Mouse (Mus musculus) lung, postnatal 0 days (tissue): ENCODE data around the gene Rhobtb1. TPM values are rescaled to one million over a fixed set of nuclear protein-coding genes. Genes with fewer than 3 reads are reported as not detected.
A peak's percentile ranks its signal among the peaks of the same experiment; 100 is the strongest.

ENCODE experiments used
- ATAC-seq: fragments of 200-750 bp; cut with Nextera tagmentation; 2 replicates; pipeline ENCODE4 v1.8.0; 2017; ENCODE audit warnings: moderate library complexity
- DNase-seq: peaks from one replicate; pipeline ENCODE4 v3.0.0-alpha.2; 2016; ENCODE audit warnings: low spot score
- H3K27ac ChIP-seq: fragments of 300-500 bp; sonication (generic); 2 replicates; pipeline ENCODE4 v1.5.1; 2014; ENCODE audit warnings: antibody characterized with exemption, mild to moderate bottlenecking, low read length, mixed read lengths
- H3K27me3 ChIP-seq: fragments of 300-500 bp; sonication (generic); replicated peaks from 2 replicates; pipeline ENCODE4 v1.6.1; 2014; ENCODE audit warnings: low read length, mixed read lengths; ENCODE audit not compliant: insufficient read depth
- H3K36me3 ChIP-seq: fragments of 300-500 bp; sonication (generic); 2 replicates; pipeline ENCODE4 v1.6.1; 2014; ENCODE audit warnings: low read length, mixed read lengths; ENCODE audit not compliant: insufficient read depth
- H3K4me1 ChIP-seq: fragments of 300-500 bp; sonication (generic); 2 replicates; pipeline ENCODE4 v1.6.1; 2014; ENCODE audit warnings: antibody characterized with exemption, low read depth, low read length, mixed read lengths; ENCODE audit not compliant: insufficient read depth
- H3K4me2 ChIP-seq: fragments of 300-500 bp; sonication (generic); replicated peaks from 2 replicates; pipeline ENCODE4 v1.6.1; 2014; ENCODE audit warnings: low read depth, mild to moderate bottlenecking, low read length, moderate library complexity, mixed read lengths
- H3K4me3 ChIP-seq: fragments of 300-500 bp; sonication (generic); 2 replicates; pipeline ENCODE4 v1.5.1; 2014; ENCODE audit warnings: low read depth, low read length
- H3K9ac ChIP-seq: fragments of 300-500 bp; sonication (generic); replicated peaks from 2 replicates; pipeline ENCODE4 v1.6.1; 2014; ENCODE audit warnings: low read depth, mild to moderate bottlenecking
- H3K9me3 ChIP-seq: fragments of 300-500 bp; sonication (generic); 2 replicates; pipeline ENCODE4 v1.6.1; 2016; ENCODE audit warnings: low read length, mixed read lengths
- CTCF ChIP-seq: IDR thresholded peaks from 2 replicates; pipeline ENCODE4 v1.5.1; 2016; ENCODE audit warnings: antibody characterized with exemption, mild to moderate bottlenecking
- EP300 ChIP-seq: IDR thresholded peaks from 2 replicates; pipeline ENCODE4 v1.6.1; 2016; ENCODE audit warnings: antibody characterized with exemption, mild to moderate bottlenecking, control low read depth
- WGBS: fragments of 180-500 bp; shearing (Covaris S2); extraction: QIAGEN DNeasy Blood & Tissue Kit; methylation state at CpG from one replicate; pipeline ENCODE4 v1.1.7; 2014; 5-methylcytosine and 5-hydroxymethylcytosine counted together
- polyA plus RNA-seq: library from polyadenylated mRNA; unstranded; fragments of >200 nt; fragmentation: Nextera tagmentation; extraction: Ambion mirVana; gene quantifications from 2 replicates; pipeline ENCODE4 v1.2.1, GENCODE M21; 2015

Rhobtb1 gene
- polyA plus RNA-seq, 1 experiment from 2014 or later: 15.2 TPM

GRCm38 (mm10) chr10:69134356-69134755 lies 16.9 kb upstream of the Rhobtb1 start:
- TF ChIP-seq CTCF (no peak), EP300 (no peak)
- H3K4me2 ChIP-seq: no peak overlapping the region
- H3K27me3 ChIP-seq: no peaks in the 10 kb centered on the region
- peaks cover 5% of the 10 kb centered on the region; the same call in 1 of the 2 replicates for H3K4me1 ChIP-seq
- H3K36me3 ChIP-seq: no peaks in the 10 kb centered on the region
- DNase-seq: no peak
- ATAC-seq: no peak
- H3K27ac ChIP-seq: no peak overlapping the region
- no peak overlapping the region for H3K4me3 ChIP-seq
- H3K9me3 ChIP-seq: no peaks in the 10 kb centered on the region
- H3K9ac ChIP-seq: no peak overlapping the region

GRCm38 (mm10) chr10:69136241-69136828 lies 14.9 kb upstream of the Rhobtb1 start:
- ATAC-seq: peak; percentile 99
- H3K36me3 ChIP-seq: no peaks in the 10 kb centered on the region
- H3K9me3 ChIP-seq: no peaks in the 10 kb centered on the region
- H3K4me3 ChIP-seq: no peak overlapping the region
- peak overlapping the region; percentile 9 for H3K4me2 ChIP-seq
- peak; percentile 90 for DNase-seq
- peaks cover 5% of the 10 kb centered on the region; the same call in 1 of the 2 replicates for H3K4me1 ChIP-seq
- 19% methylated on average over 9 of the region's 9 CpGs for WGBS
- no peak overlapping the region for H3K9ac ChIP-seq
- TF ChIP-seq EP300 (peak; percentile 79), CTCF (no peak)
- peak overlapping the region; percentile 38 for H3K27ac ChIP-seq
- H3K27me3 ChIP-seq: no peaks in the 10 kb centered on the region

GRCm38 (mm10) chr10:69149252-69149651 lies 2.0 kb upstream of the Rhobtb1 start:
- Histone ChIP-seq H3K4me1 (no peaks in the 10 kb centered on the region), H3K4me3 (no peak overlapping the region), H3K4me2 (no peak overlapping the region), H3K27me3 (no peaks in the 10 kb centered on the region), H3K27ac (no peak overlapping the region), H3K9ac (no peak overlapping the region), H3K36me3 (no peaks in the 10 kb centered on the region), H3K9me3 (no peaks in the 10 kb centered on the region)
- TF ChIP-seq EP300: no peak
- no peak for TF ChIP-seq CTCF
- WGBS: 76% methylated on average over 7 of the region's 7 CpGs
- DNase-seq (no peak), ATAC-seq (no peak)

GRCm38 (mm10) chr10:69152971-69153370 lies 1.7 kb downstream of the Rhobtb1 start:
- H3K9me3 ChIP-seq: no peaks in the 10 kb centered on the region
- DNase-seq (no peak), ATAC-seq (no peak)
- no peaks in the 10 kb centered on the region for H3K4me1 ChIP-seq
- H3K27me3 ChIP-seq: no peaks in the 10 kb centered on the region
- H3K4me3 ChIP-seq: no peak overlapping the region
- H3K27ac ChIP-seq: no peak overlapping the region
- no peaks in the 10 kb centered on the region for H3K36me3 ChIP-seq
- TF ChIP-seq EP300 (no peak), CTCF (no peak)
- no peak overlapping the region for H3K4me2 ChIP-seq
- WGBS: 85% methylated on average over 4 of the region's 4 CpGs
- no peak overlapping the region for H3K9ac ChIP-seq

GRCm38 (mm10) chr10:69155428-69156175 lies 4.4 kb downstream of the Rhobtb1 start:
- Histone ChIP-seq H3K27ac (no peak overlapping the region), H3K9me3 (no peaks in the 10 kb centered on the region), H3K9ac (no peak overlapping the region), H3K4me1 (no peaks in the 10 kb centered on the region), H3K4me2 (no peak overlapping the region), H3K36me3 (no peaks in the 10 kb centered on the region), H3K27me3 (no peaks in the 10 kb centered on the region), H3K4me3 (no peak overlapping the region)
- 85% methylated on average over 10 of the region's 10 CpGs for WGBS
- TF ChIP-seq EP300: no peak
- no peak for TF ChIP-seq CTCF
- ATAC-seq (no peak), DNase-seq (no peak)

- H3K36me3 ChIP-seq: no peaks in the 10 kb centered on the region
- TF ChIP-seq EP300 (no peak), CTCF (no peak)
- no peak overlapping the region for H3K4me3 ChIP-seq
- ATAC-seq: no peak
- H3K9me3 ChIP-seq: no peaks in the 10 kb centered on the region
- H3K27me3 ChIP-seq: no peaks in the 10 kb centered on the region
- DNase-seq: no peak
- no peaks in the 10 kb centered on the region for H3K4me1 ChIP-seq
- no peak overlapping the region for H3K9ac ChIP-seq
- 45% methylated on average over 6 of the region's 6 CpGs for WGBS
- H3K27ac ChIP-seq: no peak overlapping the region
- no peak overlapping the region for H3K4me2 ChIP-seq
Measured at GRCm38 (mm10) chr10:69156462-69156861, 5.2 kb downstream of the Rhobtb1 start.
